ENCODE assay signal across 15 mouse cellular contexts in the genomic region with DNA sequence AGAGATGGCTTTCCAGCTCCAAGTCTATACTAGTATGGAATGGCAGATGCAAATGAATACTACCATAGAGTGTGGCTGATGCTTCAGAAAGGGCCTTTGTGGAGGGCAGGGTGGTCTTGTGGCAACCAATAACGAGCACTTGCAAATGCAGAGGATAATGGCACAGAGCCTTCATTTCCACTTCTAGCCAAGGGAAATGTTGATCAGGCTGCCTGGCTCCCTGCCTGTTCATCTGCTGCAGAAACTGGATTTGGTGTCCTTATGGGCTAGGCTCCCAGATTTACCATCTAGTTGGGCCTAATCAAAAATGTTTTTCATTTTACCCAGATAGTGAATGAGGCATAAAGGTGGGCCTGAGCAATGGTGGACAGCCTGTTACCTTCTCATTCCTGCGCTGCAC.
DNase-seq lines count a peak whose midpoint lies in the region; ATAC-seq lines count a peak whose summit lies in the region.
"Had no signal": no experiment of that assay in that cellular context is flagged by ENCODE, and none has a peak within 500 bp of the region (broad histone marks: within the 10 kb centered on the region; RNA-seq: fewer than 3 reads in every experiment).

No protein-coding gene starts in this region.

- H3K4me2 ChIP-seq in kidney, embryonic 15.5 days, result no peak overlapping the region
- H3K4me2 ChIP-seq: limb, embryonic 15.5 days; lung, embryonic 15.5 days; neural tube, embryonic 13.5 days had no signal

- peak; percentile 7 to 16 for DNase-seq in left cerebral cortex, adult 18-20 months (ENCODE audit: low spot score in 2 of 2)
- DNase-seq in left cerebral cortex, adult 11 months (ENCODE audit: low spot score), result no peak
- DNase-seq in layer of hippocampus, adult 9-10 months (ENCODE audit: low spot score), result peak; percentile 76
- peak; percentile 17 to 29 for DNase-seq in left cerebral cortex, postnatal 36 days (ENCODE audit: low spot score in 2 of 2)
- DNase-seq in heart, adult 8-10 months (ENCODE audit: low spot score), result no peak
- DNase-seq in urinary bladder, adult 18-20 months (ENCODE audit: low spot score in 2 of 2), result no peak
- DNase-seq: gastrocnemius, postnatal 25 days; kidney, adult 11 months; kidney, postnatal 4 days; thymus, adult 18-20 months had no signal

- no peak overlapping the region for H3K9ac ChIP-seq in kidney, embryonic 15.5 days
- H3K9ac ChIP-seq: limb, embryonic 15.5 days; lung, embryonic 15.5 days; neural tube, embryonic 13.5 days had no signal

- ATAC-seq in kidney, embryonic 15.5 days (replicated peaks; ENCODE audit: low FRiP score), result no peak

- H3K36me3 ChIP-seq in kidney, embryonic 15.5 days, result no peaks in the 10 kb centered on the region
- H3K36me3 ChIP-seq: limb, embryonic 15.5 days; lung, embryonic 15.5 days; neural tube, embryonic 13.5 days had no signal

- no peak overlapping the region for H3K27ac ChIP-seq in kidney, embryonic 15.5 days
- H3K27ac ChIP-seq: limb, embryonic 15.5 days; lung, embryonic 15.5 days; neural tube, embryonic 13.5 days had no signal

- no peak overlapping the region for H3K4me3 ChIP-seq in kidney, embryonic 15.5 days (replicated peaks)
- H3K4me3 ChIP-seq: erythroblast, embryonic 14.5 days; limb, embryonic 15.5 days; lung, embryonic 15.5 days; neural tube, embryonic 13.5 days had no signal

- intact Hi-C loops in left cerebral cortex, postnatal 36 days (cut with DNase I), result no loop called here

- no peaks in the 10 kb centered on the region for H3K4me1 ChIP-seq in kidney, embryonic 15.5 days
- H3K4me1 ChIP-seq: limb, embryonic 15.5 days; lung, embryonic 15.5 days; neural tube, embryonic 13.5 days had no signal

- H3K9me3 ChIP-seq in kidney, embryonic 15.5 days (replicated peaks), result no peaks in the 10 kb centered on the region
- H3K9me3 ChIP-seq: limb, embryonic 15.5 days; lung, embryonic 15.5 days; neural tube, embryonic 13.5 days had no signal

- WGBS in kidney, embryonic 15.5 days, result 82% methylated on average over 2 of the region's 2 CpGs

- no peaks in the 10 kb centered on the region for H3K27me3 ChIP-seq in kidney, embryonic 15.5 days
- H3K27me3 ChIP-seq: limb, embryonic 15.5 days; lung, embryonic 15.5 days; neural tube, embryonic 13.5 days had no signal

Comparison
In these comparisons a context has a peak if more than half of its experiments do, and no peak if none do; other contexts are left out.
1. DNase-seq: peak in left cerebral cortex, adult 18-20 months (2 of 2), layer of hippocampus, adult 9-10 months (single experiment) and left cerebral cortex, postnatal 36 days (2 of 2); none in left cerebral cortex, adult 11 months (single experiment), heart, adult 8-10 months (single experiment) and urinary bladder, adult 18-20 months (0 of 2).